Mouse (Mus musculus) urinary bladder, postnatal 4 days (tissue): ENCODE measurements around the gene Mmp27.

Experiments used
- DNase-seq, 2 experiments: peaks; one replicate each; pipeline ENCODE4 v3.0.0; 2021 to 2022; ENCODE audit warnings: low spot score in 2 of 2

Mmp27 gene

DNA sequence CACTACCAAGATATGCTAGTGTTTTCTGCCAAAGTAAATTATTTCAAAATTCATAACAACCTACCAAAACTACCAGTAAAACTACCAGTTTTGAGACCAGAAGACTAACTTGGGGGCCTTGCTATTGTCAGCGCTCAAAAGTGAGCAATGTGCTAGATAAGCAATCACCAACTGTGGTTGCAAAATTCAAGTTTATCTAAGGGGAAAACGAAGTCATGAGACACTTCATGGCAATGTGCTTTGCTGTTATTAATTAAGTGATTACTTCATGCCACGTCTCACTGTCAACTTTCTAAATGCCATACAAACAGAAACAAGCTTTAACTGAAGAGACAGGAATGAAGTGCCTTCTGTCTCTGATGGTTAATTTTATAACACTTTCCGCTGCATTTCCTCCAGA lies at the start of gene Mmp27:
Gene Mmp27 (plus strand): TSS at position 235 of the 400 bp plus-strand sequence.
- no peak for DNase-seq

GRCm38 (mm10) chr9:7526255-7526940 lies 44.8 kb upstream of the Mmp27 start:
- DNase-seq, result no peak

DNA sequence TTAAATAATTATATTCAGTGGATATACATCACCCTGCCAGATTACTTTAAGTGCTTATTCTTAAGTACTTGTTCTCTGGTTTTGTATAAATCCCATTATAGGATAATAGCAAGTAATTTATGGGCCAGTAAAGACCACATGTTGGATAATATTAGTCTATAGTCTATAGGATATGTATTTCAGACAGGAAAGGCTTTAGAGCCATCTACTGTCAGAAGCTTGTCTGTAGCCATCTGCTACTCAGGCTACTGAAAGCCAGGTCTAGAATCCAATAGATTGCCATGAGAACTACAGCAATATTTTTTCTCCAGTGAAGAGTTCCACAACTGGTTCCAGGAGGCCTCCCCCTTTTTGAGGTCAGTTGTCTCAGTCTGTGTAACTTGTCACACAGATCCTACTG lies 28.4 kb upstream of the Mmp27 start:
- no peak for DNase-seq

- no peak for DNase-seq
These were observed 26.2 kb upstream of the Mmp27 start for GRCm38 (mm10) chr9:7544923-7545457.

DNA sequence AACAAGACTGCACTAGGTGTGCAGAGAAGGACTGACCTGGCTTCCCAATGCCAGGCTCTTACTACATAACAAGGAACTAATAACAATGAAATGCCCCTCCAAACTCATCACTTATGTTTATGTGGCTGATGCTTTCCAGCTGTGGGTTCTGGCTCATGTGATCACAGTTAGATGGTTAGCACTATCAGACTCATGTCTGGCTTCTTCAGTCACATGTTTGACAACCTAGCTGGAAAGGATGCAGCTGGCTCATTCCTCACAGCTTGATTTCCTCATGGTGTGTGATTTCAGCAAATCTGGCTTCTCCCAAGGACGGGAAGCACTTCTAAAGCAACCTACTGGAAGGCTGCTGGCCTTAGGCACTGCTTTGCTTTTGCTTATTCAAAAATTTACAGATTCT lies 25.7 kb upstream of the Mmp27 start:
- no peak for DNase-seq

GRCm38 (mm10) chr9:7545920-7546319 lies 25.3 kb upstream of the Mmp27 start:
- DNase-seq, result no peak

- DNase-seq, result no peak
These were observed 19.3 kb upstream of the Mmp27 start for GRCm38 (mm10) chr9:7551943-7552342.

DNA sequence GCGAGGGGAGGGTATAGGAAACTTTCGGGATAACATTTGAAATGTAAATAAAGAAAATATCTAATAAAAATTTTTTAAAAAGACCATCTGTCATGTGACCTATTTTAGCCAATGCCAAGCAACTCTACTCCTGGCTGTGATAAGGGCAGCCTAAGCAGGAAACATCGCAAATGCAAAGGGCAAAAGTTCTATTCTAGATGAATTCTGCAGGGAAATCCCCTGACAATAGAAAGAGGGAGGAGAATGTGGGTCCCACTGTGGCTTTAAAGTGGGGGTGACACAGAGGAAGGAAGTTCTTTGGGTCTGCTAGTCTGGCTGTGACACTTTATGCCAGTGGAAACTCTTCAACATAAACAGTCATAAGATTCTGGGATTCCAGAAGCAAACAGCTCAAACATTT lies 17.7 kb upstream of the Mmp27 start:
- no peak for DNase-seq

GRCm38 (mm10) chr9:7554382-7554781 lies 16.8 kb upstream of the Mmp27 start:
- DNase-seq, result no peak

GRCm38 (mm10) chr9:7558221-7559017 lies 12.8 kb upstream of the Mmp27 start, which contains the start of gene Mmp8:
TSS of gene Mmp8 (plus strand) at chr9:7558456.
- DNase-seq, result no peak

DNA sequence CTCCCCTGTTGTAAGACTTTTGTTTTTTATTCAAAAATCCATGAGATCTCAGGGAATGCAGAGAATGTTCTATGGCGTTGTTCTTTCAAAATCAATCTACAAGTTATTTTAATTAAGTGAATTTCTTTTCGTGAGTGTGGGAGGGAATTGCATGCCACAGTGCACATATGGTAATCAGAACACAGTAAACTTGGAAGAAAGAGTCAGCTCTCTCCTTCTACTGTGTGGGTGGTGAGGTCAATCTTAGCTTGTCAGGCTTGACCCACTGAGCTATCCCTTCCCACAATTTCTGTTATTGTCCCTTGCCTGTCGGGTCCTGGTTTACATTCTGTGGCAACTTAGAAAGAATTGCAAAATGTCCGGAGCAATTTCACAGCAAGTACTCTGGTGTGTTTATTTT lies 11.2 kb upstream of the Mmp27 start:
- no peak for DNase-seq

GRCm38 (mm10) chr9:7567376-7567775 lies 3.8 kb upstream of the Mmp27 start:
- no peak for DNase-seq

DNA sequence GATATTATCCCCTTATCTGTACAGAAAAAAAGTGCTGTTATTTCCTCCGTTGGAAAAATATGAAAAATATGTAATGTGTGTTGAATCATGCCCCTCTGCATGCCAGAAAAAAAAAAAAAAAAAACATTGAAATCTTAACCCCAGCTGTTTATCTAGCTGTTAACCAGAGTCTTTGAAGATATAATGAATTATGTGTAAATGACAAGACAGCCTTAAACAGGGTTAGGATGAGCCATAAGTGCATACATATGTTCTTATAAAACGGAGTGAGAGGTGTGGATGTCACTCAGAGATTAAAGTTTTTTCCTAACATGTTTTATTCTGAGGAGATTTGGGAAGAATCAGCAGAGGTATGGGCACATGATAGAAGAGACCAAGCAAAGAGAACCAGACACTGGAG lies 3.3 kb upstream of the Mmp27 start:
- DNase-seq, result no peak

DNA sequence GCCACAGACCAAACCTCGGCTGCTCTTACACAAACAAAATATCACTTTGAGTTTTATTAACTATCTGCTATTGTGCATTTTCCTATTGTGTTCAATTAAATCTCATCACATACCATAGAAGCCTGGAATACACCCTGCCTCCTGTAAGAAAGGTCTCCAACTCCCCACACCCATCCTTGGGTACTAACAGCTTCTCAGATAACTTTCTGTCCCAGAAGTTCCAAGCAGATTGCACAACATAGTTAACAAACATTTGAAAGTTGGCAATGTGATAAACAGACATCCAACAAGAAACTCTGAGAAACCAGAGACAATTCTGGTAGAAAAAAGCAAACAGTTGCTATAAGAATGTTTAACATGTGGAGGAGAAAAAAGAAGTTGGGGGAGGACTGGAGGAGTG lies 711 bp upstream of the Mmp27 start:
- no peak for DNase-seq

DNA sequence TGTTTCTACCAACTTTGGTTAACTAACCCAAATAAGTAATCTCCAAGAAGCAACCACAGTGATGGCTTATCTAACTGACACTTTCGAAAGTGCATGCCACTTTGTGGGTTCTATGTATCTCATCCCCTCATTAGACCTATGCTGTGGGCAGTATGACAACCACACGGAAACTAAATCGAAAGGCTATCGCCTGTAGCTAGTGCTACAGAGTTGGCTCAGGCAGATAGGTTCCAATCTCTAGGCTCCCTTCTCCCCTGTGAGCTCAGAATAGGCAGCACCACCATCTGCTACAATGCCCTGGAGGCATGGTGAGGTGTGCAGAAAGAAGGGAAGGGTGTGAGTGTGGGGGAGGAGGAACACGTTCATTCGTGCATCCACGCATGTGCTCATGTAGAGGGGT lies 992 bp downstream of the Mmp27 start:
- DNase-seq, result no peak

DNA sequence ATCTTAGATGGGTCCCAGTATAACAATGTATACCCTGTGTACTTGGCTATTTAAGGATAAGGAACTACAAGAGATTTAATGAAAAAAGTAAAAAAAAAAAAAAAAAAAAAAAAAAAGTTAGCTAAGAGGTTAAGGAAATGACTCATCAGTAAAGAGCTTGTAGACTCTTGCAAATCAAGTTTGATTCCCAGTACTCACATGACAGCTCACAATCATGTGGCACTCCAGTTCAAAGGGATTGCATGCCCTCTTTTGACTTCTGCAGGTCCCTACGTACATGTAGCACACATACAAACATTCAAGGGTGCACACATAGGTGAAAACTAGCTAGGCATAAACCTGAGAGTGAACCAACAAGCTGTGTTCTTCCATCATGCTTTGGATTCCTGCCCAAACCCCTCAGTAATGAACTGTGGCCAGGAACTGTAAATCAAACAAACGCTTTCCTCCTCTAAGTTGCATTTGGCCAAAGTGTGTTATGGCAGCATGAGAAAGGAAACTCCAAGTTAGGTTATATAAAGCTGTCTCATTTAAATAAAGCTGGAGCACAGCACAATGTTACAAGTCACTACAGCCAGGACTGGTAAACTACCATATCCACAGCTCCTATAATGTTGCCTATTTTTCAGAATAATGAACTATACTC lies 1.6 kb downstream of the Mmp27 start:
- no peak for DNase-seq

DNA sequence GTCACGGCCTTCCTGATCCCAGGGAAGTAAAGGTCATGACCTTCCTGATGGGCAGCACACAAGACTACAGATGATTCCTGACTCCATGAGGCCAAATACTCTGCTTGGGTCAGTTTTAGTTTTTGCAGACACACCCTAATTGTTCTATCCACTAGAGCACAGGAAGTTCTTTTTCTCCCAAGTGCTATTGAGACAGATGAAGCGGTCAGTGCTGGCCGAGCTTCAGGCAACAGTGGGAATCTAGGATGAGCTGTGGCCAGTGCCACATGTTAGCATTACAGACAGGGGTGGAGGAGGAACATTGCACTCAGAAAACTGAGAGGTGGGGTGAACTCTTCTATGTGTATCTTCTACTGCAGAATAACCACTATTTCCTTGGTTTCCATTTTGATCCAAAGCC lies 4.3 kb downstream of the Mmp27 start:
- DNase-seq, result no peak

- DNase-seq, result no peak
These were observed 6.2 kb downstream of the Mmp27 start for GRCm38 (mm10) chr9:7577371-7577770.

DNA sequence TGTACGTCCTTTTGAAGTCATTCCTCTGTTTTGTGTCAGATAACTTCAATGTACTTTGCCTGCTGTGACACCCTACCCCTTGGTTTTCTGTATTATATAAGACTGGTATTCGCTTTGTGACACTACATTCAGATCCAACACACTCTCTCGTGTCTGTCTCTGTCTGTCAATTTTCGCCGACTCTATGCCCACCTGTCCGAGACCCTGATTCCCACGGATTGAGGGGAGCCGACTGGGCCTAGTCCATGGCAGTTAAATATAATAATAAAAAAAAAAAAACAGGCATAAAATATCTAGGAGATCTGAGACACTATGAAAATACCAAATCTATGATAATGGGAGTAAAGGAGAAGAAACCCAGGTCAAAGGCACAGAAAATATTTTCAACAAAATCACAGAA lies 18.9 kb downstream of the Mmp27 start:
- DNase-seq, result no peak

- no peak for DNase-seq
These were observed 22.1 kb downstream of the Mmp27 start for GRCm38 (mm10) chr9:7593272-7593812.

GRCm38 (mm10) chr9:7594816-7595540 lies 23.8 kb downstream of the Mmp27 start:
- peak; percentile 71 to 82 for DNase-seq
